Mouse (Mus musculus) testis, adult 2 months (tissue): ENCODE measurements around the gene Rexo4.

Source experiments
- CTCF ChIP-seq: fragments of 200-500 bp; IDR thresholded peaks from 2 replicates; pipeline ENCODE4 v1.5.1; 2012; ENCODE audit warnings: low read depth, mild to moderate bottlenecking, inconsistent platforms, low read length, moderate library complexity; ENCODE audit not compliant: control insufficient read depth, insufficient read depth, insufficient replicate concordance
- POLR2A ChIP-seq: fragments of 200-500 bp; IDR thresholded peaks from 2 replicates; pipeline ENCODE4 v1.6.1; 2012; ENCODE audit warnings: low read depth, mild to moderate bottlenecking, inconsistent platforms, low read length, moderate library complexity; ENCODE audit not compliant: control insufficient read depth

DNA sequence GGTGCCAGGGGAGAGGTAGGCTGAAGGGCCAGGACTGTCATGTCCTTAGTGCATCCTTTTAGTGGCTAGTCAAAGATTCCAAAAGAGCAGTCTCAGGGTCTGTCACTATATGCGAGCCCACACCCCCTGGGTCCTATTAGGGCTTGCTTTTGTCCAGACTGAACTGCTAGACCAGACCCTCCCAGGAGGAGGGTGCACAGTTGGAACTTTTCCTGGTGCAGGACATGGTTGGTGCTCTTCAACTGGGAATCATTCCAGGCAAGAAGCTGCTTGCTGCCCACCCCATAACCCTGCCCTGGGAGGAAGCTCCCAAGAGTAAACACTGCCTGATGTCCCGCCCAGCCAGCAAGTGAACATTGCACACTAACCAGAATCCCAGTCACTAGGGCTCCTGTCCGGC is 8.9 kb upstream of the Rexo4 start, which contains the start of gene Adamts13:
- TF ChIP-seq CTCF (no peak), POLR2A (no peak)
